Mouse (Mus musculus): ENCODE measurements at regions not wholly inside any gene's neighbourhood (a gene's known extent, or its start where the extent isn't known, plus 50 kb on each side); places are given as distances from the start of the nearest gene placed in this dataset.

GRCm38 (mm10) chr14:25064190-25064947 is 394.6 kb upstream of the Zmiz1 start:
- no peak overlapping the region for H3K4me3 ChIP-seq (ENCODE audit: low read depth, low read length)
- H3K9ac ChIP-seq (ENCODE audit: low read depth, poor library complexity, severe bottlenecking), result no peak overlapping the region
- no peak for TF ChIP-seq EP300 (IDR thresholded peaks at IDR 0.05; ENCODE audit: insufficient read depth, low read depth, low read length)
- no peak for TF ChIP-seq CTCF (IDR thresholded peaks at IDR 0.05; ENCODE audit: low read depth, low read length)
- TF ChIP-seq POLR2A (IDR thresholded peaks at IDR 0.05; ENCODE audit: insufficient read depth, low read length), result no peak
- no peaks in the 10 kb centered on the region for H3K9me3 ChIP-seq (replicated peaks; ENCODE audit: control insufficient read depth, insufficient read depth, low read length, poor library complexity, severe bottlenecking)
- no peak overlapping the region for H3K27ac ChIP-seq (ENCODE audit: insufficient read depth, low read length)
- H3K36me3 ChIP-seq (ENCODE audit: control insufficient read depth, insufficient read depth, low read length, poor library complexity, severe bottlenecking), result no peaks in the 10 kb centered on the region
- H3K4me1 ChIP-seq (ENCODE audit: control insufficient read depth, insufficient read depth, low read length), result peaks cover 11% of the 10 kb centered on the region
- H3K27me3 ChIP-seq (ENCODE audit: control insufficient read depth, insufficient read depth, low read length, poor library complexity, severe bottlenecking), result no peaks in the 10 kb centered on the region

- Histone ChIP-seq H3K27ac (ENCODE audit: insufficient read depth, low read length) (no peak overlapping the region), H3K4me3 (ENCODE audit: low read depth, low read length) (no peak overlapping the region), H3K27me3 (ENCODE audit: control insufficient read depth, insufficient read depth, low read length, poor library complexity, severe bottlenecking) (no peaks in the 10 kb centered on the region), H3K4me1 (ENCODE audit: control insufficient read depth, insufficient read depth, low read length) (peaks cover 11% of the 10 kb centered on the region), H3K9ac (ENCODE audit: low read depth, poor library complexity, severe bottlenecking) (no peak overlapping the region), H3K9me3 (replicated peaks; ENCODE audit: control insufficient read depth, insufficient read depth, low read length, poor library complexity, severe bottlenecking) (no peaks in the 10 kb centered on the region), H3K36me3 (ENCODE audit: control insufficient read depth, insufficient read depth, low read length, poor library complexity, severe bottlenecking) (no peaks in the 10 kb centered on the region)
- TF ChIP-seq POLR2A (IDR thresholded peaks at IDR 0.05; ENCODE audit: insufficient read depth, low read length) (no peak), EP300 (IDR thresholded peaks at IDR 0.05; ENCODE audit: insufficient read depth, low read depth, low read length) (no peak), CTCF (IDR thresholded peaks at IDR 0.05; ENCODE audit: low read depth, low read length) (no peak)
Observed at GRCm38 (mm10) chr14:25067435-25067834, 391.6 kb upstream of the Zmiz1 start.

DNA sequence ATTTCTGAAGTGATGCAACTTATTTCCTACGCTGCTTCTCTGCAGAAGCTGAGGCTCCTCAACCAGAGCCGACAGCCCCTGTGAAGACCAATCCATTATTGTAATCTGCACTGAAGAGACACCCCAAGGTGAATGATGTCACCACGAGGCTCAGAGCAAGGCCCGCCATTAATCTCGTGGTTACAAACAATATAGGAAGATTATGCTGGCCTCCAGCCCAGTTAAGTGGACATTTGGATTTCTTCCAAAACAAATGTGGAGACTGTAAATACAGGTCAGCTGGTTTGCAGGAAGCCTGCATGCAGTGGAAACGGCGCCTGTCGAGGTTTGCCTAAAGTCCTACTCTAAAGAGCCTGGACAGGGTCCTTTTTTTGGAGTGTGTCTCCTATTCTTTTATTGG is 390.6 kb upstream of the Zmiz1 start:
- Histone ChIP-seq H3K9me3 (replicated peaks; ENCODE audit: control insufficient read depth, insufficient read depth, low read length, poor library complexity, severe bottlenecking) (no peaks in the 10 kb centered on the region), H3K27ac (ENCODE audit: insufficient read depth, low read length) (no peak overlapping the region), H3K4me3 (ENCODE audit: low read depth, low read length) (no peak overlapping the region), H3K9ac (ENCODE audit: low read depth, poor library complexity, severe bottlenecking) (no peak overlapping the region), H3K4me1 (ENCODE audit: control insufficient read depth, insufficient read depth, low read length) (peaks cover 11% of the 10 kb centered on the region), H3K36me3 (ENCODE audit: control insufficient read depth, insufficient read depth, low read length, poor library complexity, severe bottlenecking) (no peaks in the 10 kb centered on the region), H3K27me3 (ENCODE audit: control insufficient read depth, insufficient read depth, low read length, poor library complexity, severe bottlenecking) (no peaks in the 10 kb centered on the region)
- TF ChIP-seq EP300 (IDR thresholded peaks at IDR 0.05; ENCODE audit: insufficient read depth, low read depth, low read length) (no peak), POLR2A (IDR thresholded peaks at IDR 0.05; ENCODE audit: insufficient read depth, low read length) (no peak), CTCF (IDR thresholded peaks at IDR 0.05; ENCODE audit: low read depth, low read length) (no peak)

- Histone ChIP-seq H3K4me3 (ENCODE audit: low read depth, low read length) (no peak overlapping the region), H3K9me3 (replicated peaks; ENCODE audit: control insufficient read depth, insufficient read depth, low read length, poor library complexity, severe bottlenecking) (no peaks in the 10 kb centered on the region), H3K27ac (ENCODE audit: insufficient read depth, low read length) (no peak overlapping the region), H3K4me1 (ENCODE audit: control insufficient read depth, insufficient read depth, low read length) (no peaks in the 10 kb centered on the region), H3K9ac (ENCODE audit: low read depth, poor library complexity, severe bottlenecking) (no peak overlapping the region), H3K27me3 (ENCODE audit: control insufficient read depth, insufficient read depth, low read length, poor library complexity, severe bottlenecking) (no peaks in the 10 kb centered on the region), H3K36me3 (ENCODE audit: control insufficient read depth, insufficient read depth, low read length, poor library complexity, severe bottlenecking) (no peaks in the 10 kb centered on the region)
- TF ChIP-seq CTCF (IDR thresholded peaks at IDR 0.05; ENCODE audit: low read depth, low read length) (no peak), EP300 (IDR thresholded peaks at IDR 0.05; ENCODE audit: insufficient read depth, low read depth, low read length) (no peak), POLR2A (IDR thresholded peaks at IDR 0.05; ENCODE audit: insufficient read depth, low read length) (no peak)
Observed at GRCm38 (mm10) chr14:25073143-25073542, 385.8 kb upstream of the Zmiz1 start.

GRCm38 (mm10) chr14:25074022-25074800 is 384.8 kb upstream of the Zmiz1 start:
- no peak overlapping the region for H3K4me3 ChIP-seq (ENCODE audit: low read depth, low read length)
- H3K9ac ChIP-seq (ENCODE audit: low read depth, poor library complexity, severe bottlenecking), result no peak overlapping the region
- no peak for TF ChIP-seq CTCF (IDR thresholded peaks at IDR 0.05; ENCODE audit: low read depth, low read length)
- TF ChIP-seq POLR2A (IDR thresholded peaks at IDR 0.05; ENCODE audit: insufficient read depth, low read length), result no peak
- no peak for TF ChIP-seq EP300 (IDR thresholded peaks at IDR 0.05; ENCODE audit: insufficient read depth, low read depth, low read length)
- H3K36me3 ChIP-seq (ENCODE audit: control insufficient read depth, insufficient read depth, low read length, poor library complexity, severe bottlenecking), result no peaks in the 10 kb centered on the region
- H3K27me3 ChIP-seq (ENCODE audit: control insufficient read depth, insufficient read depth, low read length, poor library complexity, severe bottlenecking), result no peaks in the 10 kb centered on the region
- no peaks in the 10 kb centered on the region for H3K4me1 ChIP-seq (ENCODE audit: control insufficient read depth, insufficient read depth, low read length)
- no peaks in the 10 kb centered on the region for H3K9me3 ChIP-seq (replicated peaks; ENCODE audit: control insufficient read depth, insufficient read depth, low read length, poor library complexity, severe bottlenecking)
- no peak overlapping the region for H3K27ac ChIP-seq (ENCODE audit: insufficient read depth, low read length)

DNA sequence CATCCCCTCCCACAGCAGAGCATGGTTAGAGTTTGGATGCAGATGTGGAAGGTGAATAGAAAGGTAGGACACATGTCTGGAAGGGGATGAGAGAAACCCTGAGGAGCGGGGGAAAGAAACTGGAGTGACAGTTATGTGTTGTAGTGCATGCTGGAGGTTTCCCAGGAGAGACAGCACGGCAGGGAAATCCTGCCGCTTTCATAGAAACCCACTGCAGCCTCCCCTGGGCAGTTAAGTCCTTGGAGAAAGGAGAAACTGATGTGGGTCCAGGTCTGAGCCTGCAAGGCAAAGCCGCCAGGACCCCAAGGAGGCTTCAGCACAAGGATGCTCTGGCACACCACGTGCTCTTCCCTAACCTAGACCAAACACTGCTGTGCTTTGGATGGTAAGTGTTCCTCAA is 384.1 kb upstream of the Zmiz1 start:
- Histone ChIP-seq H3K27me3 (ENCODE audit: control insufficient read depth, insufficient read depth, low read length, poor library complexity, severe bottlenecking) (no peaks in the 10 kb centered on the region), H3K9me3 (replicated peaks; ENCODE audit: control insufficient read depth, insufficient read depth, low read length, poor library complexity, severe bottlenecking) (no peaks in the 10 kb centered on the region), H3K4me1 (ENCODE audit: control insufficient read depth, insufficient read depth, low read length) (no peaks in the 10 kb centered on the region), H3K27ac (ENCODE audit: insufficient read depth, low read length) (no peak overlapping the region), H3K4me3 (ENCODE audit: low read depth, low read length) (no peak overlapping the region), H3K9ac (ENCODE audit: low read depth, poor library complexity, severe bottlenecking) (no peak overlapping the region), H3K36me3 (ENCODE audit: control insufficient read depth, insufficient read depth, low read length, poor library complexity, severe bottlenecking) (no peaks in the 10 kb centered on the region)
- TF ChIP-seq CTCF (IDR thresholded peaks at IDR 0.05; ENCODE audit: low read depth, low read length) (no peak), POLR2A (IDR thresholded peaks at IDR 0.05; ENCODE audit: insufficient read depth, low read length) (no peak), EP300 (IDR thresholded peaks at IDR 0.05; ENCODE audit: insufficient read depth, low read depth, low read length) (no peak)
